Mouse (Mus musculus): ENCODE measurements at regions not wholly inside any gene's neighbourhood (a gene's known extent, or its start where the extent isn't known, plus 50 kb on each side); places are given as distances from the start of the nearest gene placed in this dataset.

GRCm38 (mm10) chr13:84630686-84631085 lies 408.6 kb downstream of the Tmem161b start:
- TF ChIP-seq CTCF (IDR thresholded peaks at IDR 0.05; ENCODE audit: low read depth) (no peak), EP300 (optimal IDR thresholded peaks at IDR 0.05) (no peak)
